Mouse (Mus musculus) liver, embryonic 14.5 days (tissue): ENCODE measurements around the gene Efl1. TPM values are rescaled to one million over a fixed set of nuclear protein-coding genes. Genes with fewer than 3 reads are reported as not detected.

Experiments used
- ATAC-seq: fragments of 200-750 bp; cut with Nextera tagmentation; 2 replicates; pipeline ENCODE4 v1.8.0; 2017; ENCODE audit warnings: moderate number of reproducible peaks, mild to moderate bottlenecking, moderate library complexity; ENCODE audit not compliant: insufficient read depth
- DNase-seq, 3 experiments: peaks; one replicate each; pipeline ENCODE4 v3.0.0-alpha.2; 2012 to 2013; ENCODE audit warnings: low read depth in 3 of 3, low spot score in 3 of 3
- H3K27ac ChIP-seq: fragments of 300-500 bp; sonication (generic); 2 replicates; pipeline ENCODE4 v1.5.1; 2014; ENCODE audit warnings: moderate library complexity, mild to moderate bottlenecking, control low read depth, inconsistent platforms
- H3K27me3 ChIP-seq: fragments of 300-500 bp; sonication (generic); 2 replicates; pipeline ENCODE4 v1.6.1; 2014; ENCODE audit warnings: mild to moderate bottlenecking, low read length, moderate library complexity; ENCODE audit not compliant: control insufficient read depth, insufficient read depth
- H3K36me3 ChIP-seq: fragments of 300-500 bp; sonication (generic); replicated peaks from 2 replicates; pipeline ENCODE4 v1.6.1; 2014; ENCODE audit warnings: low read depth; ENCODE audit not compliant: control insufficient read depth, insufficient read depth
- H3K4me1 ChIP-seq, 2 experiments: fragments of 200-500 bp in 1 of 2; fragments of 300-500 bp in 1 of 2; sonication (generic) in 1 of 2; replicated peaks; 2 replicates each; pipeline ENCODE4 v1.6.1; 2012 to 2014; ENCODE audit warnings: antibody characterized with exemption in 1 of 2, inconsistent platforms in 1 of 2, low read length in 1 of 2; ENCODE audit not compliant: control insufficient read depth in 2 of 2, insufficient read depth in 2 of 2
- H3K4me2 ChIP-seq: fragments of 300-500 bp; sonication (generic); 2 replicates; pipeline ENCODE4 v1.6.1; 2014; ENCODE audit warnings: low read depth, mild to moderate bottlenecking, control low read depth, moderate library complexity
- H3K4me3 ChIP-seq, 2 experiments: fragments of 200-500 bp in 1 of 2; fragments of 300-500 bp in 1 of 2; sonication (generic) in 1 of 2; 2 replicates each; pipeline ENCODE4 v1.5.1; 2012 to 2014; ENCODE audit warnings: low read depth in 2 of 2, low read length in 2 of 2, mild to moderate bottlenecking in 2 of 2, control low read depth in 1 of 2, inconsistent platforms in 1 of 2, moderate library complexity in 1 of 2; ENCODE audit not compliant: insufficient read depth in 1 of 2
- H3K9ac ChIP-seq: fragments of 300-500 bp; sonication (generic); replicated peaks from 2 replicates; pipeline ENCODE4 v1.6.1; 2014; ENCODE audit warnings: mild to moderate bottlenecking, control low read depth, moderate library complexity
- H3K9me3 ChIP-seq: fragments of 300-500 bp; sonication (generic); 2 replicates; pipeline ENCODE4 v1.6.1; 2016; ENCODE audit warnings: low read length, mixed read lengths; ENCODE audit not compliant: control insufficient read depth
- CTCF ChIP-seq: IDR thresholded peaks from 2 replicates; pipeline ENCODE4 v1.5.1; 2016; ENCODE audit warnings: antibody characterized with exemption, low read depth, control low read depth
- EP300 ChIP-seq: IDR thresholded peaks from 2 replicates; pipeline ENCODE4 v1.6.1; 2016; ENCODE audit warnings: antibody characterized with exemption, low read depth
- WGBS: fragments of 180-500 bp; shearing (Covaris S2); extraction: QIAGEN DNeasy Blood & Tissue Kit; methylation state at CpG from one replicate; pipeline ENCODE4 v1.1.7; 2014; ENCODE audit not compliant: insufficient replicate concordance; 5-methylcytosine and 5-hydroxymethylcytosine counted together
- polyA plus RNA-seq, 2 experiments: library from polyadenylated mRNA; depleted of rRNA in 1 of 2; stranded (reverse) in 1 of 2; unstranded in 1 of 2; fragments of >200 nt; fragmentation: Nextera tagmentation in 1 of 2; extraction: Ambion mirVana in 1 of 2; gene quantifications; 2 replicates each; pipeline versions ENCODE4 v1.2.1 to v1.2.3; 2012 to 2014

Gene Efl1
- polyA plus RNA-seq, 2 experiments: 3.2 to 8.0 TPM

DNA sequence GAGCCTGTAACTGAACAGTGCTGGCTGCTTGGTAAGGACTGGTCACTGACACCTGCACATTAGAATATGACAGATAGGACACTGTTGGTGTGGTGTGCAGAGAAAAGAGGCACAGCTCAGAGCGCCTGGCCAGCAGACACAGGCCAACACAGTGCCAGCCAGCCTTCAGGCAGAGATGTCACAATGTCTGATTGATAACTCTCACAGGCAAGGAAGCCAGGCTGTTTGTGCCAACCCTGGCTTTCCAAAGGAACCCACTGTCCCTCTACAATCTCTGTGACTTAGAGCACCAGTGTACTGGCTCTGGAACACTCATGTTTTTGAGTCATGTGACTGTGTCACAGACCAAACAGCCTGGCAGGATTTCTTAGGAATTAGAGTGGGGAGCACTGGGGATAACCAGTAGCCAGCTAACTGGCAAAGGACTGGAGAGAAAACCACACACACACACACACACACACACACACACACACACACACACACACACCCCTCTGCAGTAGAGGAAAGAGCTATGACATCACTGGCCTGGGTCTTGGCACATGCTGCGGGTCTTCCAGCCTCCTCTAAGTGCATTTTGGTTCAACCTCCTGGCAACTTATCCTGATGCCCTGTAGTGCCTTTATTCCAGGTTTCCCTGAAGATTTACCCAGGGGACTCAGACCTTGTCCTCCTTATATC lies 137.7 kb downstream of the Efl1 start:
- no peaks in the 10 kb centered on the region for H3K4me1 ChIP-seq
- H3K9ac ChIP-seq: no peak overlapping the region
- DNase-seq: no peak
- 43% methylated on average over 2 of the region's 2 CpGs for WGBS
- no peak overlapping the region for H3K27ac ChIP-seq
- no peak overlapping the region for H3K4me3 ChIP-seq
- TF ChIP-seq CTCF (no peak), EP300 (no peak)
- no peaks in the 10 kb centered on the region for H3K36me3 ChIP-seq
- H3K9me3 ChIP-seq: no peaks in the 10 kb centered on the region
- no peak overlapping the region for H3K4me2 ChIP-seq
- ATAC-seq: no peak
- H3K27me3 ChIP-seq: no peaks in the 10 kb centered on the region

DNA sequence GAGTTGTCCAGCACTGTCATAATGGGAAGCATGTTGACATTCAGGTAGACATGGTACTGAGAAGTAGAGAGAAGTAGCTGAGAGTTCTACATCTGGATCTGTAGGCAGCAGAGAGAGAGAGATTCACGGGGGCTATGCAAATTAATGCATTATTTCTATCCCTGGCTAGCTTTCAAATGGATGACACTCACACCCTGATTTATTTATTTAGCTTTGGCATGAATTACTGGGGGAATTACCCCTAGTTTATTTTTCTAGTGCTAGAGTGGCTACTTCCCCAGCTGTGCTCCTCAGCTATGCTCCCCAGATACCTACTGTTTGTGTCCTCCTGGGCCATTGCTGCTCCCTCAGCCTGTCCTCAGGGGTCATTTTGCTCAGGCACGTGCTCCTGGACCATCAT lies 144.2 kb downstream of the Efl1 start:
- Histone ChIP-seq H3K9me3 (no peaks in the 10 kb centered on the region), H3K9ac (no peak overlapping the region), H3K36me3 (no peaks in the 10 kb centered on the region), H3K4me2 (no peak overlapping the region), H3K27ac (no peak overlapping the region), H3K4me1 (no peaks in the 10 kb centered on the region), H3K27me3 (no peaks in the 10 kb centered on the region), H3K4me3 (no peak overlapping the region)
- DNase-seq (no peak), ATAC-seq (no peak)
- 34% methylated on average over 2 of the region's 2 CpGs for WGBS
- TF ChIP-seq EP300: no peak
- TF ChIP-seq CTCF: no peak

DNA sequence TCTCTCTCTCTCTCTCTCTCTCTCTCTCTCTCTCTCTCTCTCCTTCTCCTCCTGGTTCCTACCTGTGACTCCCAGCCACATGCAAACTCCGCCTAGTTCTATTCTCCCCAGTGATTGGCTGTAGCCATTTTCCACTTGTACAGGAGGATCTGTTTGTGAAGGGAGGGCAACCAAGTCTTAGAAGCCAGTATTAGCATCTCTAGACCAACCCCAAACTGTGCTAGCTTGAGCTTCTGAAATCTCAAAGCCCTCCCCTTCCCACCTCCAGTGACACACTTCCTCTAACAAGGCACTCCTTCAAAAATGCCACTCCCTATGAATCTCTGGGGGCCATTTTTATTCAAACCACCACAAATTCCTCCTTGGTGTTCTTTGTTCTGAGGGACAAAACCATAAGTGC lies 144.7 kb downstream of the Efl1 start:
- ATAC-seq: no peak
- Histone ChIP-seq H3K4me1 (no peaks in the 10 kb centered on the region), H3K36me3 (no peaks in the 10 kb centered on the region), H3K27me3 (no peaks in the 10 kb centered on the region), H3K9me3 (no peaks in the 10 kb centered on the region), H3K4me3 (no peak overlapping the region), H3K9ac (no peak overlapping the region), H3K27ac (no peak overlapping the region), H3K4me2 (no peak overlapping the region)
- DNase-seq: no peak
- TF ChIP-seq EP300 (no peak), CTCF (no peak)
- WGBS: 48% methylated on average over 1 of the region's 1 CpGs

DNA sequence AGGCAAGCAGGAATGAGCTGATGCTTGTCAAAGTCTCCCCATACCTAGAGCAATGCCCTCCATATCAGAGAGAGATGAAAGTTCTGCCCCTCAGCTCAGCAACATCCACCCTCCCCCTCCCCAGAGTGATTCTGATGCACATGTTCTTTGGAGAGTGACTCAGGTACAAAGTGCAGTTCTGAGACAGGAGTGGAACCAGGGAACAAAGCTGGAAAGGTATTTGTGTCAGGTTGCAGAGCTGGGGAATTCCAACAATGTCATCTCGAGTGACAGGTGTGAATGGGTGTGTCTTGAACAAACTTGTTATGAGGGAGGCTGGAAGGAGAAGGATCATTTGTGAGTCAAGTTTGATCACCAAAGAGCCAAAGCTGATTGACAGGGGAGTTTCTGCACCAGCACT lies 146.1 kb downstream of the Efl1 start:
- H3K9ac ChIP-seq: no peak overlapping the region
- H3K27ac ChIP-seq: no peak overlapping the region
- WGBS: 28% methylated on average over 1 of the region's 1 CpGs
- no peaks in the 10 kb centered on the region for H3K4me1 ChIP-seq
- no peak for DNase-seq
- H3K27me3 ChIP-seq: no peaks in the 10 kb centered on the region
- no peak for ATAC-seq
- no peaks in the 10 kb centered on the region for H3K36me3 ChIP-seq
- H3K9me3 ChIP-seq: no peaks in the 10 kb centered on the region
- H3K4me2 ChIP-seq: no peak overlapping the region
- TF ChIP-seq EP300 (no peak), CTCF (no peak)
- no peak overlapping the region for H3K4me3 ChIP-seq

DNA sequence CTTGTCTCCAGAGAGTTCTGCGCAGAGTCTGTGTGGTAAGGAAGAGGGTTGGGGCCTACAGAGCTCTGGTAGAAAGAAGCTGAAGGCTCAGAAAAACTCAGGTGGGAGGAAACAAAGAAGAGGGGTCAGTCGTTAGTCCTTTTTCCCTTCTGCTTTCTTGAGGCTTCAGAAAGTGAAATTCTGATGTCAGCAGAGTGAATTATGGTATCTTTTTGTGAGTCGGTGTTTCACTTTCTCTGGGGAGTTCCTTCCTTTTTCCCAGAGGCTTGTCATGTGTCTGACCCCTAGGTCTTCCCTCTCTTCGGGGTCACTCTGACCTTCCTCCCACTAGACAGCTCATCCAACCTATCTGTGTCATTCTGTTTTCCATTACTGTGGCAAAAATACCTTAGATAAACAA lies 153.8 kb downstream of the Efl1 start:
- Histone ChIP-seq H3K36me3 (no peaks in the 10 kb centered on the region), H3K27me3 (no peaks in the 10 kb centered on the region), H3K4me3 (no peak overlapping the region), H3K4me1 (no peaks in the 10 kb centered on the region), H3K4me2 (no peak overlapping the region), H3K9ac (no peak overlapping the region), H3K27ac (no peak overlapping the region), H3K9me3 (no peaks in the 10 kb centered on the region)
- 25% methylated on average over 4 of the region's 4 CpGs for WGBS
- ATAC-seq: no peak
- TF ChIP-seq EP300 (no peak), CTCF (no peak)
- DNase-seq: no peak
